Mouse (Mus musculus): ENCODE results near the gene Adora1. TPM values are rescaled to one million over a fixed set of nuclear protein-coding genes. Genes with fewer than 3 reads are reported as not detected.

The Adora1 gene
- polyA plus RNA-seq, 1 experiment from 2014 or later: 26.0 TPM

- no peak overlapping the region for H3K9ac ChIP-seq
- no peaks in the 10 kb centered on the region for H3K9me3 ChIP-seq
- no peak overlapping the region for H3K4me3 ChIP-seq
- H3K27me3 ChIP-seq: no peaks in the 10 kb centered on the region
- H3K4me2 ChIP-seq: no peak overlapping the region
- 90% methylated on average over 12 of the region's 12 CpGs for WGBS
- 0 out of 2 replicates have a peak, but pooled peaks cover 2% of the 10 kb centered on the region for H3K4me1 ChIP-seq (replicated peaks)
- no peak for ATAC-seq (ENCODE audit: low FRiP score, low read depth)
- no peaks in the 10 kb centered on the region for H3K36me3 ChIP-seq
- no peak overlapping the region for H3K27ac ChIP-seq (replicated peaks)
Measured at GRCm38 (mm10) chr1:134224649-134225227, 10.5 kb downstream of the Adora1 start.

DNA sequence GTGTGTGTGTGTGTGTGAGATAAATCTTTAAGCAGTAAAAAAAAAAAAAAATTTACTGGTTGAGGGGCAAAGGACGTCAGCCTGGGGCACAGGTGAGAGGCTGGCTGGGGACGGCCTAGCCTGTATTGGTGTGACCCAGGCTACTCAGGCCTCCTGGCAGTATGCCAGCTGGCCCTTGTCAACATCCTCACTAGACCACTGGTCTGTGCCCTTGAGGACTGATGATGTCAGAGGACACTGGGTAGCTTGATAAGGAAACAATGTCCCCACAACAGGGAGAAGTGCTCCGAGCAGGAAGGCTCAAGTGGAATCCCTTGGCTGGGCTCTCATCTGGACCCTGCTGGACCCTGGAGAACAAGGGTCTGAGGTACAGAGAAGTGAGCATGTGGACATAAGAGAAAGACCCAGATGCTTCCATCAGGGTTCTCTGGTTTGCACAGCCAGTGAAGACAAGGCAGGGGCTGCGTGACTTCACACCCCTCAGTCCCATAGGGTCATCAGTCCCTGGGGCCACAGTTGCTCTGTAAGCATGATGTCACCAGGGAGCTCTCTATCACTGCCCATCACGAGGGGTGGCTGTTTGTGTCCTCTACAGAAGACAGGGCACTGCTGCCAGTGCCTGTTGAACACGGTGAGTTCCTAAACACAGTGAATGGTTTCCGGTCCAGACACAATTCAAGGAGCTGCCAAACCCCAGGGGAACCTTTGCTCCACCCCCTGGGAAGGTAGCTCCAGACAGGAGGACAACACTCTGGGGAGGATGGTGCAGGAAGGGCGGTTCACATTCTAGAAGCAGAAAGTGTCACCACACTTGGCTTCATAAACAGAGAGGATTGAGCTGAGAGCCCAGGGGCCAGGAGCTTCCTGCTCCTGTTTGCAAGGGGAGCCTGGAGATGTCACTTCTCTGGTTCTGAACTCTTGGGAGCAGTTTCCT is 12.8 kb downstream of the Adora1 start:
- Histone ChIP-seq H3K4me2 (no peak overlapping the region), H3K27me3 (no peaks in the 10 kb centered on the region), H3K27ac (replicated peaks) (no peak overlapping the region), H3K4me3 (no peak overlapping the region), H3K9me3 (no peaks in the 10 kb centered on the region), H3K36me3 (no peaks in the 10 kb centered on the region), H3K9ac (no peak overlapping the region), H3K4me1 (replicated peaks) (0 out of 2 replicates have a peak, but pooled peaks cover 5% of the 10 kb centered on the region)
- 68% methylated on average over 8 of the region's 8 CpGs for WGBS
- ATAC-seq (ENCODE audit: low FRiP score, low read depth): no peak

GRCm38 (mm10) chr1:134221172-134221571 is 14.1 kb downstream of the Adora1 start:
- H3K9ac ChIP-seq: no peak overlapping the region
- ATAC-seq (ENCODE audit: low FRiP score, low read depth): no peak
- peaks cover 13% of the 10 kb centered on the region; the same call in 1 of the 2 replicates for H3K4me1 ChIP-seq (replicated peaks)
- H3K4me3 ChIP-seq: no peak overlapping the region
- no peaks in the 10 kb centered on the region for H3K36me3 ChIP-seq
- WGBS: 91% methylated on average over 1 of the region's 1 CpGs
- no peaks in the 10 kb centered on the region for H3K9me3 ChIP-seq
- H3K27me3 ChIP-seq: no peaks in the 10 kb centered on the region
- no peak overlapping the region for H3K4me2 ChIP-seq
- H3K27ac ChIP-seq (replicated peaks): no peak overlapping the region

- Histone ChIP-seq H3K27ac (replicated peaks) (no peak overlapping the region), H3K9me3 (no peaks in the 10 kb centered on the region)
- peak; percentile 43; the same call in 1 of the 2 replicates for ATAC-seq (ENCODE audit: low FRiP score, low read depth)
Measured at GRCm38 (mm10) chr1:134219608-134220007, 15.6 kb downstream of the Adora1 start.

DNA sequence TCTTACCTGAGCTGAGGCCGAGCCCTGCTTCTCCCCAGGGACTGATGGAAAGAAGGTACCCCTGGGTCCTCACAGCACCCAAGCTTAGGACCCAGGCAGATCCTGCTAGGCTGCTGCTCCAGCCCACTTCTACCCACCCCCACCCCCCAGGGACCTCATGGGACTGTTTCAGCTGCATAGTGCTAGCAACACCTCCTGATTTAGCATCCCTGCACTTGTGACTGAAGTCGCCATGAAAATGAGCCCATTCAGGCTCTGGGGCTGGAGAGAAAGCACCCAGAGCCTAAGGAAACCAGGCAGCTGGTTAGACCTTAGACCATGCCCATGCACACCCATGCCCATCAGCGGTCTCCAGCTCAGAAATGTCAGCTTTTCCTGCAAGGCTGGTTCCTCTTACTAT is 17.3 kb downstream of the Adora1 start:
- Histone ChIP-seq H3K9ac (no peak overlapping the region), H3K27me3 (no peaks in the 10 kb centered on the region), H3K4me3 (no peak overlapping the region), H3K36me3 (no peaks in the 10 kb centered on the region), H3K4me1 (replicated peaks) (peaks cover 20% of the 10 kb centered on the region), H3K4me2 (no peak overlapping the region), H3K9me3 (no peaks in the 10 kb centered on the region), H3K27ac (replicated peaks) (no peak overlapping the region)
- 85% methylated on average over 3 of the region's 3 CpGs for WGBS
- ATAC-seq (ENCODE audit: low FRiP score, low read depth): no peak

More at GRCm38 (mm10) chr1:134219608-134220007, 15.6 kb downstream of the Adora1 start:
- Histone ChIP-seq H3K9ac (no peak overlapping the region), H3K4me3 (no peak overlapping the region), H3K4me2 (no peak overlapping the region), H3K27me3 (no peaks in the 10 kb centered on the region), H3K36me3 (no peaks in the 10 kb centered on the region), H3K4me1 (replicated peaks) (peaks cover 20% of the 10 kb centered on the region)
- 65% methylated on average over 5 of the region's 5 CpGs for WGBS

DNA sequence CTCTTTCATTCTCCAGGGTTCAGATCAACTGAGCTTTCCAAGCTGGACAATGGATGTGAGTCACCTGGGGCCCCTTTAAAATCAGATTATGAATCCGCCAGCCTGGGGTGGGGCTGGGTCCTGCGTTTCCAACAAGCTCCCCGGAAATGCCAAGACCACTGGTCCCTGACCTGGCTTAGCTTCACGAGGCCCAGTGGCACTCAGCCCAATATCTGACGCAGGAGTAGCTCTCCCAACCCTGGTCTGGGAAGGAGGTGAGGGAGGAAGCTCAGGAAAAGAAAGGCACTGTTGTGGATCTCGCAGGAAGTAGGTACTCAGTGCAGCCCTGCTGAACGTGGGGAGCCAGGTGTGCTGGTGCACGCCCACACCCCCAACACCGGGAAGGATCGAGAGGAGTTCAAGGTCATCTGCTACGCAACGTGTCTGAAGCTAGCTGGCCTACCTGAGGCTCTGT is 18.2 kb downstream of the Adora1 start:
- H3K4me2 ChIP-seq: no peak overlapping the region
- 70% methylated on average over 12 of the region's 12 CpGs for WGBS
- ATAC-seq (ENCODE audit: low FRiP score, low read depth): no peak
- no peak overlapping the region for H3K9ac ChIP-seq
- peaks cover 20% of the 10 kb centered on the region for H3K4me1 ChIP-seq (replicated peaks)
- no peaks in the 10 kb centered on the region for H3K9me3 ChIP-seq
- no peaks in the 10 kb centered on the region for H3K27me3 ChIP-seq
- H3K36me3 ChIP-seq: no peaks in the 10 kb centered on the region
- no peak overlapping the region for H3K4me3 ChIP-seq
- H3K27ac ChIP-seq (replicated peaks): no peak overlapping the region

DNA sequence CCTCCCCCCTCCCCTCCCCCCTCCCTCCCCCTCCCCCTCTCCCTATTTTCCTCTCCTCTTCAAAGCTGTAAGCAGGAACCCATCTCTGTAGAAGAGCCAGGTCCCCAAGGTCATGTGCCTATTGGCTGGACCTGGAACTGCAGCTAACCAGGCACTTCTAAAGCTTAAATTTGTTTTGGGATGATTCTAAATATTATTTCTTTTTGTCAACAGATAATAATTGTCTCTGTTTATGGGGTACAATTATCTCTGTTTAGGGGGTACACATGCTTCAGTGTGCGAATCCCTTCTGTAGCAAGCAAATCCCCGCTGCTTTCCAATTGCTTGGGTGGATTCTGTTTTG is 18.6 kb downstream of the Adora1 start:
- no peaks in the 10 kb centered on the region for H3K9me3 ChIP-seq
- peaks cover 24% of the 10 kb centered on the region for H3K4me1 ChIP-seq (replicated peaks)
- no peak overlapping the region for H3K27ac ChIP-seq (replicated peaks)
- no peak for ATAC-seq (ENCODE audit: low FRiP score, low read depth)
- H3K4me3 ChIP-seq: no peak overlapping the region
- H3K36me3 ChIP-seq: no peaks in the 10 kb centered on the region
- H3K4me2 ChIP-seq: no peak overlapping the region
- H3K9ac ChIP-seq: no peak overlapping the region
- H3K27me3 ChIP-seq: no peaks in the 10 kb centered on the region
- WGBS: 88% methylated on average over 2 of the region's 2 CpGs

DNA sequence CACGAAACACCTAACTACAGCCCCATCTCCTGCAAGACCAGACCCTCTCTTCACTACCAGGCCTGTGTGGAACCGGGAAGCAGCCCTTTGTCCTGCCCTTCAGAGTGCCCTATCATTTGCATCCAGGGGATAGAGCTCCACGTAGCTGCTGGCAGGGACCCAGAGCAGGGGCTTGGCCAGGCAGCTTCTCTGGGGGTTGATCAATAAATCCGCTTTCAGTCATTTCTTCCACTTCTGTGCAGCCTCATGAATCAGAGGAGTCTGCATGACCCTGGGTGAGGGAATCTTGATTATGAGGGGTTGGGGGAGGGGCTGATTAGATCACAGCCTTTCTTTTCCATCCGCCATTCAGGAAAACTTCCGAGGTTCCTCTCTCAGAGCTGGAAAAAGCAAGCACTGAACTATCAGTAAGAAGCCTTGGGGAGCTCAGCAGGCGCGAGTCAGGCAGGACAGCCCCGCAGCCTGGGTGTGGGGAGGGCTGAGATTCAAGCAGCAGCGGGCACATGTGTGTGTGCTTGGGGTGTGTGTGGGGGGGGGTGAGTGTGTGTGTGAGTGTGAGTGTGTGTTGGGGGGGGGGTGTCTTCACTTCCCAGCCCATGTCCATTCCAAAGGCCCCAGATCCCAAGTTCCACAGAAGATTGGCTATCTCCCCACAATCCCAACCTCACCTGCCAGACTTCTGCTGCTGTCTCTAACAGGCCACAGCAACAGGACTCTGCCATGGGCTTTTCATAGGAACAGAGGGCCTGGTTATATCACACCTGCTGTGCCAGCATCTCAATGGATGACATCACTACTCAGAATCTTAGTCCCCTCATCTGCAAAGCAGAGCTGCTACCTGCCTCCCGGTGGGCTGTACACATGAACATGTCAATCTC is 19.2 kb downstream of the Adora1 start:
- Histone ChIP-seq H3K4me3 (no peak overlapping the region), H3K9me3 (no peaks in the 10 kb centered on the region), H3K4me2 (no peak overlapping the region), H3K9ac (peak overlapping the region; percentile 2; the same call in 1 of the 2 replicates), H3K4me1 (replicated peaks) (peaks cover 30% of the 10 kb centered on the region), H3K36me3 (no peaks in the 10 kb centered on the region), H3K27ac (replicated peaks) (peak overlapping the region; percentile 35; the same call in 1 of the 2 replicates), H3K27me3 (no peaks in the 10 kb centered on the region)
- whole genome bisulfite sequencing: 22% methylated on average over 11 of the region's 11 CpGs
- ATAC-seq (ENCODE audit: low FRiP score, low read depth): no peak

DNA sequence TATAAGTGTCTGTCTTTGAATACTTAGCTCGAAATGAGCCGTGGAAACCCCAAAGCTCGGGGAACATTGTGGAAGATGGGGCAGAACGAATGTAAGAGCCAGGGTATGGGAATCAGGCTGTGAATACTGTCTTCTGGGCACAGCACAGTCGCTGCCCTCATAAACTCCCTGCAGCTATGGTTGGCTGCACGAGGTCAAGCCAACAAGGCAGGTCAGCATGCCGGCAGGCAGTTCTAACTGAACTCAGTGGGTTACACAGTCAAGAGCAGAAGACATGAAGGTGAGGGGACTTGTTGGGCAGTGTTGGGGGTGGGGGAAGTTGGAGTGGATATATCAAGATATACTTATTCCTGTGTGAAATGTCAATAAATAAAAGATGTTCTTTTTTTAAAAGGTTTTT is 20.2 kb downstream of the Adora1 start:
- no peaks in the 10 kb centered on the region for H3K9me3 ChIP-seq
- H3K27me3 ChIP-seq: no peaks in the 10 kb centered on the region
- peaks cover 33% of the 10 kb centered on the region for H3K4me1 ChIP-seq (replicated peaks)
- H3K4me2 ChIP-seq: no peak overlapping the region
- no peaks in the 10 kb centered on the region for H3K36me3 ChIP-seq
- WGBS: 57% methylated on average over 7 of the region's 7 CpGs
- H3K27ac ChIP-seq (replicated peaks): no peak overlapping the region
- no peak overlapping the region for H3K9ac ChIP-seq
- ATAC-seq (ENCODE audit: low FRiP score, low read depth): no peak
- no peak overlapping the region for H3K4me3 ChIP-seq

GRCm38 (mm10) chr1:134213405-134213804 is 21.8 kb downstream of the Adora1 start:
- Histone ChIP-seq H3K4me1 (replicated peaks) (peaks cover 29% of the 10 kb centered on the region), H3K9me3 (no peaks in the 10 kb centered on the region), H3K36me3 (no peaks in the 10 kb centered on the region), H3K4me3 (no peak overlapping the region), H3K4me2 (no peak overlapping the region), H3K27me3 (no peaks in the 10 kb centered on the region), H3K9ac (no peak overlapping the region), H3K27ac (replicated peaks) (0 out of 2 replicates have a peak overlapping the region, but pooled peaks have one; percentile 11)
- peak; percentile 49; the same call in 1 of the 2 replicates for ATAC-seq (ENCODE audit: low FRiP score, low read depth)
- WGBS: 72% methylated on average over 7 of the region's 7 CpGs

DNA sequence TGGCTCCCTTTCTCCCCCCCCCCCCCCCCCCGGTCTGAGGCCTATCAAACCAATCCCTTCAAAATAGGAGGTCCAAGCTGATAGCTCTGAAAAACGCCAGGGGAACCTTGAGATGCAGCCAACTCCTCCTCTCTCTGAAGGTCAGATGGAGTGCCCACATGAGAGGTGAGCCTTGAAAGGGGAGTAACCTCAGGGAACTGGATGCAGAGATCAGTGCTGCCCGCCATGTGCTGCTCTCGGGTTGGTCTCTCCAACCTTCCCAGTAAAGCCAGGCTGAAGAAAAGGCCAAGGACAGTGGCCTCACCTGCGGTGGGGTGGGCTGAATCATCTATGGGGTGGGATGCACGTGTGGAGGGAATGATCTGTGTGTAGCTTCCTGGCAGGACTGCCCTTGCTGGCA is 22.9 kb downstream of the Adora1 start:
- no peak overlapping the region for H3K4me3 ChIP-seq
- H3K4me2 ChIP-seq: no peak overlapping the region
- H3K27ac ChIP-seq (replicated peaks): no peak overlapping the region
- 83% methylated on average over 6 of the region's 6 CpGs for WGBS
- no peak for ATAC-seq (ENCODE audit: low FRiP score, low read depth)
- H3K27me3 ChIP-seq: no peaks in the 10 kb centered on the region
- H3K9ac ChIP-seq: no peak overlapping the region
- peaks cover 29% of the 10 kb centered on the region for H3K4me1 ChIP-seq (replicated peaks)
- H3K36me3 ChIP-seq: no peaks in the 10 kb centered on the region
- H3K9me3 ChIP-seq: no peaks in the 10 kb centered on the region; the same call in 1 of the 2 replicates
